Mouse (Mus musculus) ES-Bruce4 (cell line): ENCODE data around the gene Akt1s1. TPM values are rescaled to one million over a fixed set of nuclear protein-coding genes. Genes with fewer than 3 reads are reported as not detected.
A peak's percentile ranks its signal among the peaks of the same experiment; 100 is the strongest.
"Not testable (repeated sequence)": the region's sequence is repeated elsewhere in the genome, so short reads cannot be mapped to it uniquely, and the experiment has no call there.

Source experiments
- H3K27ac ChIP-seq: 2 replicates; pipeline ENCODE4 v1.5.1; 2012; ENCODE audit warnings: low read length, inconsistent platforms; ENCODE audit not compliant: insufficient read depth
- H3K27me3 ChIP-seq: 2 replicates; pipeline ENCODE4 v1.6.1; 2012; ENCODE audit warnings: mild to moderate bottlenecking, low read length, inconsistent platforms; ENCODE audit not compliant: control insufficient read depth, poor library complexity, insufficient read depth, severe bottlenecking
- H3K36me3 ChIP-seq: 2 replicates; pipeline ENCODE4 v1.6.1; 2012; ENCODE audit warnings: inconsistent platforms, mild to moderate bottlenecking, low read length, moderate library complexity; ENCODE audit not compliant: control insufficient read depth, poor library complexity, insufficient read depth, severe bottlenecking
- H3K4me1 ChIP-seq: one replicate; pipeline ENCODE4 v1.8.1; 2011; ENCODE audit warnings: low read length; ENCODE audit not compliant: control insufficient read depth, insufficient read depth
- H3K4me3 ChIP-seq: 2 replicates; pipeline ENCODE4 v1.5.1; 2011; ENCODE audit warnings: low read depth, mild to moderate bottlenecking, low read length
- H3K9ac ChIP-seq: 2 replicates; pipeline ENCODE4 v1.6.1; 2012; ENCODE audit warnings: low read depth, mild to moderate bottlenecking, inconsistent platforms; ENCODE audit not compliant: poor library complexity, severe bottlenecking
- H3K9me3 ChIP-seq: replicated peaks from 2 replicates; pipeline ENCODE4 v1.6.1; 2012; ENCODE audit warnings: mild to moderate bottlenecking, low read length, inconsistent platforms; ENCODE audit not compliant: control insufficient read depth, poor library complexity, insufficient read depth, severe bottlenecking
- CTCF ChIP-seq: IDR thresholded peaks from one replicate; pipeline ENCODE4 v1.8.1; 2011; ENCODE audit warnings: low read depth, low read length
- EP300 ChIP-seq: IDR thresholded peaks from 2 replicates; pipeline ENCODE4 v1.6.1; 2011; ENCODE audit warnings: low read depth, low read length; ENCODE audit not compliant: insufficient read depth
- POLR2A ChIP-seq: IDR thresholded peaks from one replicate; pipeline ENCODE4 v1.8.1; 2011; ENCODE audit warnings: low read length; ENCODE audit not compliant: insufficient read depth
- polyA plus RNA-seq: library from polyadenylated mRNA; stranded (reverse); fragments of >200 nt; gene quantifications from 2 replicates; pipeline ENCODE4 v1.2.4, GENCODE M21; 2011; ENCODE audit warnings: low read depth; ENCODE audit not compliant: missing spikeins, insufficient read depth, insufficient read length

The Akt1s1 gene
- polyA plus RNA-seq, 1 experiment: 38.3 TPM

DNA sequence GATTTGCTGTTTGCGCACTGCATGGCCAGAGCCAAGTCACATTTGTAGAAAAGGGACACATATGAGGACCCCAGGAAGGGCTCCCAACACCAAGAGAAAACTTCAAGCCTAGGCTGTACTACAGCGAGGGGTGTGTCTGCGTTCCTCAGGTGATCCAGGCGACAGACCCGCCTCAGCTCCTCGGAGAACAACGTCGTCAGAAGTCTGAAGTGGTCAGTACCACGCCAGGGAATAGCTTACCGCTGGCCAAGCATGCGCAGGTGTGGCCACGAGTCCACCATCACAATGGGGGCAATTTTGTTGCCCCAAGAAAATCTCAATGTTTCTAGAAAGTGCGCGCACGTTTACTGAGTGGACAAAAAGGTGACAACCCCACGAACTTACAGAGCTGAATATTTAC lies 19.7 kb downstream of the Akt1s1 start:
- no peak overlapping the region for H3K27ac ChIP-seq
- H3K9me3 ChIP-seq: no peaks in the 10 kb centered on the region
- H3K9ac ChIP-seq: peak overlapping the region; percentile 99
- peaks cover 4% of the 10 kb centered on the region; the same call in 1 of the 2 replicates for H3K36me3 ChIP-seq
- no peaks in the 10 kb centered on the region for H3K27me3 ChIP-seq
- peaks cover 2% of the 10 kb centered on the region for H3K4me1 ChIP-seq
- TF ChIP-seq EP300 (no peak), CTCF (no peak), POLR2A (no peak)
- peak overlapping the region; percentile 52 for H3K4me3 ChIP-seq

DNA sequence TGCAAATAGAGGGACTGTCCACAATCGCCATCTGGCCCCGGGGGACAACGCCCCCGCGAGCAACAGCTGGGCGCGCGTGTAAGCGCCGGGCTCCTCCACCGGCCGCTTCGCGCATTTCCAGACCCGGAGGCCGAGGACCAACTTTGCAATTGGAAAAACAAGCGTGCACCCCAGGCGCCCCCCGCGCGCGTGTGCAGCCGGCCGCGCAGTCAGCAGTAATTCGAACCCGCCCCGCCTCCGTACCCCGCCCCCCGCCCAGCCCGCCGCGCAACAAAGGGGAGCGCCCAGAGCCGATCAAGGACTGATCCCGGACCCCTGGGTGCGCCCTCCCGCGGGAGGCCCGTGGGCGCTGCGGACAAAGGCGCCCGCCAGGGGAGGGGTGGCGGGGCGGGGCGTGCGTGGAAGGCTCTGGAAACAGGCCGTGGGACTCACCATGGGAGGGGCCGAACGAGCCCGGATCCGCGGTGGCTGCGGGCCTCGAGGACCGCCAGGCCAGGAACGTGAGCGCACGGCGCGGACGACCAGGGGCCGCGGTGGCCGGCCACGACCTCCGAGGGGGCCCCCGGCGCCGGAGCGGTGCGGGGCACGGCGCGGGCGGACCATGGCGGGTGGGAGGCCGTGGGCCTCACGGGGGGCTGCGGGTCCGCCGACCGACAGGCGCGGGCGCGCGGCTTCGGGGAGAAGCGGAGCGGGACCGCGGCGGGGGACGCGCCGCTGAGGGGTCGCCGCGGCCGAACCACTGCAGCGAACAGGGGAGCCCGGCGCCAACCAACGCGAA lies 20.3 kb downstream of the Akt1s1 start:
- Histone ChIP-seq H3K9me3 (no peaks in the 10 kb centered on the region), H3K27me3 (no peaks in the 10 kb centered on the region), H3K27ac (peak overlapping the region; percentile 53; the same call in 1 of the 2 replicates), H3K9ac (peak overlapping the region; percentile 99), H3K4me3 (peak overlapping the region; percentile 52), H3K4me1 (peaks cover 2% of the 10 kb centered on the region), H3K36me3 (peaks cover 4% of the 10 kb centered on the region; the same call in 1 of the 2 replicates)
- TF ChIP-seq CTCF (no peak), EP300 (no peak), POLR2A (no peak)

DNA sequence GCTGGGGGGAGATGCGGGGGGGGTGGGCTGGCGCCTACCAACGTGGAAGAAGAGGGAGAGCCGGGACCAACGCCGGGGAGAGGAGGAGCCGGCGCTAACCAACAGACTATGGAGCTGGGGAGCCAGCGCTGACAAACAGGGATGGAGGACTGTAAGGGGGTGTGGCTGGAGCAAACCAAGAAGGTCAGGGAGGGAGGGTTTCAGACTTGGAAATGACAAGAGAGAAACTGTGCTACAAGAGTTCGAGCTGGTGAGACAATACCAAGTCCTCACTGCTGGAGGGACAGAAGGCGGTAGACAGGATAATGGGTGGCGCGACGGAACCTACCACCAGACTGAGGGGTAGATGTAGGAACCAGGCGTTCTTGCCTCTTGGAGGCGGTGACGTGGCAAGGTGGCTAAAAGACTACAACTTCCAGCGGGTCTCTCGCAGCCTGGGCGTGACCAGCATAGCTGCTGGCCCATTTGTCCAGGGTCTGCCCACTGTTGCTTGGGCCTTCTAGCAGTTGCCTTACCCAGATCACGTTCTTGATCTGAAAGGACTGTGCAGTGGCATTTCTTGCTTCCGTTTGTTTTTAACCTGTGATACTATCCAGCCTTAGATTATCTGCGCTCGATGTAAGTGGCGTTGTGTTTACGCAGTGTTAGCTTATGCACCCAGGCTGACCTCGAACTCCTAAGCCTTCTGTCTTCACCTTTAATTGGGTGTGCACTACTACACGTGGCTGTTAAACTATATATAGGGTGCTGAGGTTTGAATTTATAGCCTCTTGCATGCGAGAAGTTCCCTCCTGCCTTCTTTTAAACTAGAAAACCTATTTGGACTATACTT lies 21.1 kb downstream of the Akt1s1 start, which contains the start of gene Ptov1:
Ptov1 (minus strand) TSS at position 92 of the 832 bp plus-strand sequence.
- H3K9me3 ChIP-seq: no peaks in the 10 kb centered on the region
- peak within 1 kb of the TSS; percentile 53; the same call in 1 of the 2 replicates for H3K27ac ChIP-seq
- no peaks in the 10 kb centered on the region for H3K27me3 ChIP-seq
- TF ChIP-seq CTCF (no peak), EP300 (peak; percentile 41; the same call in 1 of the 2 replicates), POLR2A (peak; percentile 32)
- H3K9ac ChIP-seq: peak within 1 kb of the TSS; percentile 99
- H3K4me1 ChIP-seq: peaks cover 2% of the 10 kb centered on the region
- no peaks in the 10 kb centered on the region; the same call in 1 of the 2 replicates for H3K36me3 ChIP-seq
- H3K4me3 ChIP-seq: peak within 1 kb of the TSS; percentile 53

DNA sequence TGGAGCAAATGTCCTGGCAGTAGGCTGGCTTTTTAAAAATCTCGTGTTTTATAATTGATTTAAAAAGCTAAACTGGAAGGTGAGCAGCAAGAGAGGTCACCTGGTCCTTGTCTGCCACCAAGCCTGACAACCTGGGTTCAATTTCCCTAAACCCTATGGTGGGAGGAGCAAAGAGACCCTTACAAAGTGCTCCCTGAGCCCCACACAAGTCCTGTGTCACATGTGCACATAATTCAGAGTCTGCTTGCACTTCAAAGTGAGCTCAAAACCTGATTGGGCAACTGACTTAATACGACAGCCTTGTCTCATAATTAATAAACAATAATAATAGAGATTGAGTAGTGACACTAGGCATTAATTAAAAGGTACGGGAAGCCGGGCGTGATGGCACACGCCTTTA lies 21.8 kb downstream of the Akt1s1 start:
- no peaks in the 10 kb centered on the region for H3K27me3 ChIP-seq
- H3K9me3 ChIP-seq: no peaks in the 10 kb centered on the region
- H3K4me3 ChIP-seq: no peak overlapping the region
- peaks cover 2% of the 10 kb centered on the region for H3K4me1 ChIP-seq
- TF ChIP-seq POLR2A: no peak
- no peak for TF ChIP-seq CTCF
- no peak for TF ChIP-seq EP300
- H3K27ac ChIP-seq: no peak overlapping the region
- H3K9ac ChIP-seq: no peak overlapping the region
- no peaks in the 10 kb centered on the region for H3K36me3 ChIP-seq

DNA sequence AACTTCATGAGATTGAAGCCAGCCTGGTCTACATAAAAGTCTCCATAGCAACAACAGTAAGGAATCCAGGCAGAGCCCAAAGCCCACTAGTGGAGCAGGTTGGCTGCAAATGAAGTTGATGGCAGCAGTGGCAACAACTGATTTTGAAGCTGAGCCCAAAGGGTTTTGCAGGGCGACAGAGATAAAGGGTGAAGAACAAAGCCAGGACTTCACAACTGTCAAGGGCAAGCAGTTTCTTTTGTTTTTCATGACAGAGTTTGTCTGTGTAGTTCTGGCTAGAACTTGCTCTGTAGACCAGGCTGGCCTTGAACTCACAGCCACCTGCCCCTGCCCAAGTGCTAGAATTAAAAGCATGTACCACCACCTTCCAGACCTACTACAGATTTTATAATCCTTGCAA lies 22.4 kb downstream of the Akt1s1 start:
- Histone ChIP-seq H3K27ac (no peak overlapping the region), H3K27me3 (no peaks in the 10 kb centered on the region), H3K4me3 (no peak overlapping the region), H3K9ac (no peak overlapping the region), H3K9me3 (no peaks in the 10 kb centered on the region), H3K4me1 (peaks cover 2% of the 10 kb centered on the region), H3K36me3 (no peaks in the 10 kb centered on the region)
- TF ChIP-seq POLR2A: no peak
- no peak for TF ChIP-seq EP300
- no peak for TF ChIP-seq CTCF

DNA sequence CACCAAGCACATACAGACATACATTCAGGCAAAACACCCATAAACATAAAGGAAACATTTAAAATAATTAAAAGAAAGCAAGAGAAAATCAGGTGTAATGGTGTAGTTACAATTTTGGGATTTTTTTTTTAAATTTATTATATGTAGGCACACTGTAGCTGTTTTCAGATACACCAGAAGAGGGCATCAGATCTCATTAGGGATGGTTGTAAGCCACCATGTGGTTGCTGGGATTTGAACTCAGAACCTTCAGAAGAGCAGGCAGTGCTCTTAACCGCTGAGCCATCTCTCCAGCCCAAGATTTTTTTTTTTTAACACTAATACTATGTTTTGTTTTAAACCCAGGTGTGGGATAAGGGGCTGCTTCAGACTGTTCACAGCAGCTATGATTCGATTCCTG lies 23.0 kb downstream of the Akt1s1 start:
- H3K36me3 ChIP-seq, H3K4me3 ChIP-seq, H3K9me3 ChIP-seq, H3K27ac ChIP-seq, H3K27me3 ChIP-seq, H3K4me1 ChIP-seq, H3K9ac ChIP-seq: not testable (repeated sequence)
